Mouse (Mus musculus) E14TG2a.4 (cell line): ENCODE results near the gene Kbtbd2.

Experiments
- CTCF ChIP-seq: conservative IDR thresholded peaks from 2 replicates; pipeline ENCODE4 v1.5.1; 2014; ENCODE audit warnings: low read length
- NANOG ChIP-seq: IDR thresholded peaks from 2 replicates; pipeline ENCODE4 v1.6.1; 2014; ENCODE audit warnings: borderline replicate concordance, low read length, mixed read lengths

DNA sequence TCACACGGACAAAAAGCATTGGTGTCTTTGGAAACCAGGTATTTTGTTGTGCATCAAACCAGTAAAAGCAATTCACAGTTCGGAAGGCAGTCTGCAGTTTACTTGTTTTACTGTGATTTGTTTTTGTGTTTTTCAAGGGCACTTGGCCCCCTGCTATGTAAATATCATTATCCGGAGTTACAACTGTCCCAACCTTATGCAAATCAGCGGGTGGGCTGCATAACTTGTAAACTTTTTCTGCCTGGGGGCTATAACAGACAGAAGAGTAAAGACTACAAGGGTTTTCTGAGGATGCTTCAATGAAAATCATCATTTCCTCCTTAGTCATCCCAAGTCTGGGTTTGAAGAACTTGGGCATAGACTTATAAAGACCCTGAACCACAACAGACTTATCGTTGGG lies 18.0 kb downstream of the Kbtbd2 start:
- TF ChIP-seq CTCF (no peak), NANOG (no peak)
